Mouse (Mus musculus): ENCODE results near the gene Gdf11.

- TF ChIP-seq GATA1 (IDR thresholded peaks at IDR 0.05; ENCODE audit: borderline replicate concordance, low read length) (no peak), FLI1 (IDR thresholded peaks at IDR 0.05; ENCODE audit: low read length) (no peak)
These were observed 42.1 kb upstream of the Gdf11 start, which contains the start of gene Itga7 for GRCm38 (mm10) chr10:128933574-128933973.
